Mouse (Mus musculus) right cerebral cortex, postnatal 25 days (tissue): ENCODE measurements at regions not wholly inside any gene's neighbourhood (a gene's known extent, or its start where the extent isn't known, plus 50 kb on each side); places are given as distances from the start of the nearest gene placed in this dataset.

Experiments
- DNase-seq: peaks from one replicate; pipeline ENCODE4 v3.0.0; 2022

DNA sequence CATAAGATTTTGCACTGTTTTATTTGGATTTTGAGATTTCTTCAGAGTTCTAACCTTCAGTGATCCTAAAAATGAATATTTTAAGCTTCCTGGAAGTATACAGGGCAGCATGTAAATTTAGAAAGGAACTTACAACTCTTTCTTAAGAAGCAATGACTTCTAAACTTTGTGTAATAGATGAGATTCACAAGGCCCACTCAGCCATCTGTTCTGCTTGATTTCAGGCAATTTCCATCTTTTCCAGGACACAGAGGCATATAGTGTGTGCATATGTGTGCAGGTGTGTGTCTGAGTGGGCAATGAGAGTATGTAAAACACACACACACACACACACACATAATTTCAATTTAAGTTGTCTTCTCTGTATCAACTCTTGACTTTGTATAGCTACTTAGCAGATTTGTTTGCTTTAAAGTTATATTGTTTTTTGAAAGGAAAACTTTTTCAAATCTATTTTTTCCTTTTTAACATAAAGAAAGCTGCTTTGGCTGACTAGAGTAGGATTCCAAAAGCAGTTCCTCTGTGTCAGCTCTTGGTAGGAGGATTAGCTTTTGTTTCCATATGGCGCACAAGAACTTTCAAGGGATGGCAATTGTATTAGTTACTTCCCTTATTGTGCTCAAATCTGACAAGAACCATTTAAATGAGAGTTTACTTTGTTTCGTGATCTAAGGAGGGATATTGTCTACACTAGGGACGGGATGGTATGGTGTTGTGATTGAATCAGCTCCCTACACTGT lies 387.6 kb downstream of the D3Ertd751e start:
- DNase-seq: peak; percentile 29

GRCm38 (mm10) chr3:42132322-42132721 lies 389.9 kb downstream of the D3Ertd751e start:
- no peak for DNase-seq

GRCm38 (mm10) chr3:42153372-42153771 lies 411.0 kb downstream of the D3Ertd751e start:
- DNase-seq: no peak

GRCm38 (mm10) chr3:42154909-42155308 lies 412.5 kb downstream of the D3Ertd751e start:
- no peak for DNase-seq

DNA sequence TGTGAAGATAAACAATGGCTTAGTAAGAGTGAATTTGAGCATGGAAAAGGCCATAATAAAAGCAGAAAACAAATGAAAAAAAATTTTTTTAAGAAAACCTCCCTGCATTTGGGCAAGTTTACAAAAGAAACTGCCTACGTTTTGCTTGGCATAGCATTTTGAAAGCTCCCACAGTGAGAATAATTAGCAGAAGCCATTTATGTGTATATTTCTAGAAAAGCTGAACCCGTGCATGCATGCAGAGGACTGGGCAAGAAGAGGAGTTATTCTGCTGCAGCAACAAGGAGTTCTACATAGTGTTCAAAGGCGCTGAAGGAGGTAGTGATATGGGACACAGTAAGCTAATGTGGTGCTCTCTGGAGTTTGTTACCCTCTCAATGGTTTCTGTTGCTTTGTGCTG lies 421.3 kb downstream of the D3Ertd751e start:
- peak; percentile 7 for DNase-seq

DNA sequence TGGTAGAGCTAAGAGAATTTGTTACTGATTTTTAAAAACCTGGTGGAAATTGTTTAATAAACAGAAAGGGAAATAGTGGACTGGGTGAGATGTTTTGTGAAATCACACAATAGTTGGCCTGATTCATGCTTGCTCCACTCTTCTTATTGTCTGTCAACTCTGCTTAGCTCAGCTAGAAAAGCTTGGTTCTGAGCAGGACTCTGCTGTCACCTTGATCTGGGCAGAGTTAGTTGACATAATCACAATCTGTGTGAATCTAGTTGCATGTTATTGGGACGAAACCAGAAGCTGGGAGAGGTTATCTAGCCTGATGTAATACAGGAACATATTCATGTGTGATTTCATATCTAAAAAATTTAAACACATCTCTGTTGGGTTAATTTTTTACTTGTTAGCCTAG lies 456.8 kb downstream of the D3Ertd751e start:
- DNase-seq: no peak

DNA sequence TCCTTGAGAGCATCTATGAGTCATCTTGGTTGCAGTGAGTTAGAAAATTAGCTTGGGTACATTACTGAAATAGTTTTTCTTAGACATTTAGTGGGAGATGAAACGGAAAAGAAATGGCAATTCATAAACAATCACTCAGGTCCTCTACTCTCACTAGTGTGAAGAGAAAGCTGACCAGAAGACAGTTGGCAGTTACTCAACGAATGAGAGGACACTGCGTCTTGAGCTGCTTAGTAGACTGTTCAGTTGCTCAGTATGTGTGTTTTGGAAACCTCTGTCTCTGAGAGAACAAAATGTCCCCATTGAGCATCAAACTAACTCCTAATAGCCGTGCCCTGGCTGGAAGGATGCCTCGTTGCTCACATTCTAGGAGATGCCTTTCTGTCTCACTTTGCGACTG lies 459.0 kb downstream of the D3Ertd751e start:
- no peak for DNase-seq

GRCm38 (mm10) chr3:42205640-42206039 lies 463.2 kb downstream of the D3Ertd751e start:
- DNase-seq: no peak

DNA sequence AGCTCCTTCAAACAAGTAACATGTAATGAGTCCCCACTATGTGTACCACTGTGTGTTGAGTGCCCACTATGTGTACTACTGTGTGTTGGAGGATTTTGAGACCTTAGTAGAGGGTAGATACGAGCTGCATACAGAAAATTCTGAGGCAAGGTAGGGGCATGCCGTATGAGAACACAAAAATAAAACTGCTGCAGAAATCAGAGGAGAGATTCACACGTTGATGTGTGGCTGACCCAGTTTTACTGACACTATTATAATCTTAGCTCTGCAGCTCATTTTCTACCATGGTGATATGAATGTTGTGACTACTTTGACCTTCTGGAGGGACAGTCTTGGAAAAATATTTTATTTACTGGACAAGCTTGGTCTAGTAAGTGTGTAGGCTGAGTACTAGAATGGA lies 469.0 kb downstream of the D3Ertd751e start:
- DNase-seq: no peak

DNA sequence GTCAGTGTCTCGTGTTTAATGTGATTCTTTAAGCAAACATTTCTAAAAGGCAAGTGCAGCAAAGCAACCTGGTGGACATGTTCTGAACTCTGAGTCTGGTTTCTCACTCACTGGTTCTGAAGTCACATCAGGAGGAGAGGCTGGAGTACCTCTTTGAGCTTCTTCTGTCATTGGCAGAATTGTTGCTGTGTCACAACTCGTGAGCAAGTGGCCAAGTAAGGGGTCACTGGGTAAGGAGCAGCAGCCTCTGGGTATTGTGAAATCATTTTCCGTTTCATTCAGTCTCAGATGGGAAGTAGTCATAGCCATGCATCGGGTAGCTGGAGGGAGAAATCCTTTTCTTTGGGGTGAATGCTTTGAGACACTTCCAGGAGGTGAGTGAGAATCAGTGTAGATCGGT lies 470.0 kb downstream of the D3Ertd751e start:
- no peak for DNase-seq

DNA sequence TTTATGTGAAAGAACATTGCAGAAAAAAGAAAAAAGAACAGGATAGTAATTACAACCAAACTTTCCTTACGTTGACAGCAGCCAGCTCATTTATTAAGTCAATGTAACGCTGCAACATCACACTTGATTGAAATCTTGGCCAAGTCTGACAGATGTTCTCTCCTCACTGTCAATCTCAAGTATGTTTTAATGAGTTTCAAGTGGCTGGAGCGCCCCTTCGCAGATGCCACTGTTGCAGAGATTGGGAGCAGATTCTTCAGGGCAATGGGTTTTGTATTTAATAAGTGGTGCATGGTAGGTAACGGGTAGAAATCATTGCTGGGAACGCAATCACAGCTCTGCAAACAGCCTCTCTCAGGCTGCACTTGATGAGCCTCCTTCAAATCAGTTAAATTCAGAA lies 470.8 kb downstream of the D3Ertd751e start:
- no peak for DNase-seq

- DNase-seq: no peak
Measured at GRCm38 (mm10) chr3:42214624-42215276, 472.3 kb downstream of the D3Ertd751e start.

- DNase-seq: no peak
Measured at GRCm38 (mm10) chr3:42218719-42219118, 476.3 kb downstream of the D3Ertd751e start.

- peak; percentile 45 for DNase-seq
Measured at GRCm38 (mm10) chr3:42227679-42228398, 485.4 kb downstream of the D3Ertd751e start.

DNA sequence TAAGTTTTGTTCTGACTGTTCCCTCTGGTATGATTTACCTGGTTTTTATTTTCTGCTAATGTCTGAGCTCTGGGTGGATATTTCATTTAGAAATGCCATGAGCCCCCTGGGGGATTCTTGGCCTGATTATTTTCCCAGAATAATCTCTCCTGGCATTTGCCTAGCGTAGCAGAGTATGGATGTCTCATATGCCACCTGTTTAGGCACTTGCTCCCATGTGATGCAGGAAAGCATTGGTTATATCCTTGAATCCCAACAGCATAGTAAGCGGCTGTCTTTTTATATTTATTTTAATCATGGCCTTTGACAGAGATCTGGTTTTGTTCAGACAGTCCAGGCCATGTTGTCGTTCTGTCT lies 486.0 kb downstream of the D3Ertd751e start:
- no peak for DNase-seq

- no peak for DNase-seq
Measured at GRCm38 (mm10) chr3:42232268-42232667, 489.9 kb downstream of the D3Ertd751e start.

- no peak for DNase-seq
Measured at GRCm38 (mm10) chr3:42233756-42234155, 491.3 kb downstream of the D3Ertd751e start.

DNA sequence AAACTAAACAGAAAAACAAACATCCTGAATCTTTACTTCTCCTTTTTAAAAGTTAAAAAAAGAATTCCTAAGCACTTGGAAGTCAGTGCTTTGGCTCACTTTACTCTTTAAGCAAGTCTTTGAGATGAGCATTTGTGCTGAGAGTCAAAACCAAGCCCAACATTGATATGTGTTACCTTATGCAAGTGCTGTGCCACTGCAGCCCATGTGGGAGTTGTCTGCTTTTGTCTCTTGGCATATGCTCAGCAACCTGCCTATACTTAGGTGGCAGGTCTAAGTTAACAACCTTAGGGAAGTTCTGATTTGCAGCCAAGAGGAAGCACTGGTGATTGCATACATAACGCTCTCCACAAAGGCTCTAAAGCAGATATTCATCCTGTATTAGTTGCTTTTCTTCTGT lies 493.1 kb downstream of the D3Ertd751e start:
- DNase-seq: no peak
